9 mouse cellular contexts compared by ENCODE assay signal in the genomic region with DNA sequence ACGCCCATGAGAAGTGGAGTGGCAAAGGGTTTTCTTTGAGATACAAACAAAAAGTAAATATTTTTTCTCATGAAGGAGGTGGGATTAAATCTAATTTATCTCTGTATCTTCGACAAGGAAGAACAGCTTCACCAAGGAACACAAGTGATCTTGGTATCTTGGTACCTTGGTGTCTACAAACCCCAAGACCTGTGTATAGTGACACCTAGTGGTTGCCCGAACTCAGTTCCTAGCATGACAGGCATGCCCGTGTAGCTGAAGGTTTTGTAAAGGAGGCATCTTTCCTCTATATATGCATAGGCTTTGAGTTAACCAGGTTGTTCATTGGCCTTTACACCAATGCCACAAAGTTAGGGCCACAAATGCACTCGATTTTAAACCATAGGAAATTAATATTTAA. TPM values are rescaled to one million over a fixed set of nuclear protein-coding genes. Genes with fewer than 3 reads are reported as not detected.
DNase-seq lines count a peak whose midpoint lies in the region; ATAC-seq and TF ChIP-seq lines count a peak whose summit lies in the region.
"Had no signal": no experiment of that assay in that cellular context is flagged by ENCODE, and none has a peak within 500 bp of the region (broad histone marks: within the 10 kb centered on the region; RNA-seq: fewer than 3 reads in every experiment).

No protein-coding gene starts in this region.

- no peak for ATAC-seq in neural tube, embryonic 15.5 days (ENCODE audit: low FRiP score)
- ATAC-seq in intestine, embryonic 15.5 days, result peak; percentile 62; the same call in 1 of the 2 replicates
- ATAC-seq in stomach, postnatal 0 days (ENCODE audit: low FRiP score, low TSS enrichment), result no peak

- peak; percentile 32; the same call in 1 of the 2 replicates for TF ChIP-seq CTCF in embryonic fibroblast, embryonic 13.5 days (IDR thresholded peaks at IDR 0.05; ENCODE audit: borderline replicate concordance, insufficient read depth, low read length)
- TF ChIP-seq CTCF in left cerebral cortex, adult 2 months (IDR thresholded peaks at IDR 0.05), result peak; percentile 88
- peak; percentile 89 for TF ChIP-seq CTCF in stomach, postnatal 0 days (IDR thresholded peaks at IDR 0.05; ENCODE audit: low read depth)

- no peaks in the 10 kb centered on the region for H3K4me1 ChIP-seq in neural tube, embryonic 15.5 days
- no peaks in the 10 kb centered on the region for H3K4me1 ChIP-seq in embryonic fibroblast, embryonic 13.5 days (ENCODE audit: control insufficient read depth, insufficient read depth, low read length)
- H3K4me1 ChIP-seq in intestine, embryonic 15.5 days (replicated peaks), result no peaks in the 10 kb centered on the region
- H3K4me1 ChIP-seq in stomach, postnatal 0 days (replicated peaks; ENCODE audit: control insufficient read depth, insufficient read depth), result no peaks in the 10 kb centered on the region
- H3K4me1 ChIP-seq: embryonic facial prominence, embryonic 12.5 days had no signal

- H3K9me3 ChIP-seq in neural tube, embryonic 15.5 days (replicated peaks), result no peaks in the 10 kb centered on the region
- H3K9me3 ChIP-seq in intestine, embryonic 15.5 days, result no peaks in the 10 kb centered on the region
- H3K9me3 ChIP-seq in stomach, postnatal 0 days (ENCODE audit: control insufficient read depth, low read length), result no peaks in the 10 kb centered on the region
- H3K9me3 ChIP-seq: embryonic facial prominence, embryonic 12.5 days had no signal

- no peak for TF ChIP-seq POLR2A in embryonic fibroblast, embryonic 13.5 days (IDR thresholded peaks at IDR 0.05; ENCODE audit: low read depth, low read length)

- intact Hi-C loops in left cerebral cortex, adult 2 months (cut with DNase I), result loop anchor here (10.0 kb wide), 1 partner anchor 1868 kb away; no protein-coding TSS in a partner anchor

- DNase-seq in neural tube, embryonic 10.5 days (ENCODE audit: extremely low spot score, low spot score), result peak; percentile 52
- DNase-seq in brain, adult 2 months (ENCODE audit: low read depth, low spot score), result peak; percentile 83
- DNase-seq in left cerebral cortex, adult 2 months (ENCODE audit: extremely low spot score in 1 of 2, low spot score in 2 of 2), result peak; percentile 61 to 68
- DNase-seq in mesoderm, embryonic 11.5 days (ENCODE audit: low read depth, low spot score), result peak; percentile 56
- peak; percentile 51 for DNase-seq in stomach, postnatal 0 days (ENCODE audit: low spot score)

- no peak overlapping the region for H3K4me3 ChIP-seq in neural tube, embryonic 15.5 days (replicated peaks)
- no peak overlapping the region for H3K4me3 ChIP-seq in embryonic fibroblast, embryonic 13.5 days (ENCODE audit: insufficient read depth, low read length)
- H3K4me3 ChIP-seq in intestine, embryonic 15.5 days (replicated peaks), result no peak overlapping the region
- no peak overlapping the region for H3K4me3 ChIP-seq in left cerebral cortex, adult 2 months
- no peak overlapping the region for H3K4me3 ChIP-seq in stomach, postnatal 0 days (ENCODE audit: low read depth, low read length)
- H3K4me3 ChIP-seq: embryonic facial prominence, embryonic 12.5 days had no signal

- no peaks in the 10 kb centered on the region for H3K36me3 ChIP-seq in neural tube, embryonic 15.5 days
- H3K36me3 ChIP-seq in intestine, embryonic 15.5 days, result no peaks in the 10 kb centered on the region
- H3K36me3 ChIP-seq in stomach, postnatal 0 days (ENCODE audit: control insufficient read depth, insufficient read depth, low read length), result no peaks in the 10 kb centered on the region
- H3K36me3 ChIP-seq: embryonic facial prominence, embryonic 12.5 days had no signal

- H3K9ac ChIP-seq in neural tube, embryonic 15.5 days (replicated peaks), result no peak overlapping the region
- no peak overlapping the region for H3K9ac ChIP-seq in intestine, embryonic 15.5 days
- no peak overlapping the region for H3K9ac ChIP-seq in stomach, postnatal 0 days (ENCODE audit: low read length)
- H3K9ac ChIP-seq: embryonic facial prominence, embryonic 12.5 days had no signal

- TF ChIP-seq EP300 in stomach, postnatal 0 days (optimal IDR thresholded peaks at IDR 0.05), result no peak

- no peak overlapping the region for H3K4me2 ChIP-seq in neural tube, embryonic 15.5 days
- H3K4me2 ChIP-seq in intestine, embryonic 15.5 days (replicated peaks), result no peak overlapping the region
- H3K4me2 ChIP-seq in stomach, postnatal 0 days (replicated peaks; ENCODE audit: low read depth), result no peak overlapping the region
- H3K4me2 ChIP-seq: embryonic facial prominence, embryonic 12.5 days had no signal

- H3K27ac ChIP-seq in neural tube, embryonic 15.5 days (replicated peaks), result no peak overlapping the region
- H3K27ac ChIP-seq in embryonic fibroblast, embryonic 13.5 days (ENCODE audit: insufficient read depth, low read length), result no peak overlapping the region
- H3K27ac ChIP-seq in intestine, embryonic 15.5 days, result no peak overlapping the region
- no peak overlapping the region for H3K27ac ChIP-seq in left cerebral cortex, adult 2 months
- no peak overlapping the region for H3K27ac ChIP-seq in stomach, postnatal 0 days (replicated peaks)
- H3K27ac ChIP-seq: embryonic facial prominence, embryonic 12.5 days had no signal

- no peaks in the 10 kb centered on the region for H3K27me3 ChIP-seq in neural tube, embryonic 15.5 days (replicated peaks)
- no peaks in the 10 kb centered on the region for H3K27me3 ChIP-seq in intestine, embryonic 15.5 days (replicated peaks)
- H3K27me3 ChIP-seq in stomach, postnatal 0 days (ENCODE audit: control insufficient read depth, insufficient read depth, low read length), result no peaks in the 10 kb centered on the region
- H3K27me3 ChIP-seq: embryonic facial prominence, embryonic 12.5 days had no signal

- WGBS in neural tube, embryonic 15.5 days, result 32% methylated on average over 5 of the region's 5 CpGs
- WGBS in intestine, embryonic 15.5 days, result 24% methylated on average over 5 of the region's 5 CpGs
- WGBS in stomach, postnatal 0 days, result 31% methylated on average over 5 of the region's 5 CpGs

RNA-seq across cellular contexts. Expression of a gene that starts 36.8 kb away (rescaled TPM):
- polyA plus RNA-seq in neural tube, embryonic 15.5 days (2015; fragmentation: Nextera tagmentation; extraction: Ambion mirVana), result 15.8 and 17.4 TPM in 2 replicates
- 55.2 and 102 TPM in 2 replicates for polyA plus RNA-seq in embryonic fibroblast, embryonic 13.5 days (2011; ENCODE audit: insufficient read length, low read depth, missing spikeins)
- polyA plus RNA-seq in intestine, embryonic 15.5 days (2015; fragmentation: Nextera tagmentation; extraction: Ambion mirVana), result 5.8 and 5.9 TPM in 2 replicates
- 10 to 100 TPM; 83.3 to 93.1 TPM for total RNA-seq in left cerebral cortex, adult 2 months (2021)
- 4.3 and 5.1 TPM in 2 replicates for polyA plus RNA-seq in stomach, postnatal 0 days (2015; fragmentation: Nextera tagmentation; extraction: Ambion mirVana)

Comparison
In these comparisons a context has a peak if more than half of its experiments do, and no peak if none do; other contexts are left out.
1. CTCF ChIP-seq: peak in every context shown above with its lines; median percentile 89 in stomach, postnatal 0 days; 88 in left cerebral cortex, adult 2 months; 32 in embryonic fibroblast, embryonic 13.5 days.